Mouse (Mus musculus): Measurements from ENCODE around the gene Kcnq4. TPM values are rescaled to one million over a fixed set of nuclear protein-coding genes. Genes with fewer than 3 reads are reported as not detected.

Kcnq4 gene
- 1.1 and 2.0 TPM in 2 replicates for polyA plus RNA-seq (2012; rRNA removed)

DNA sequence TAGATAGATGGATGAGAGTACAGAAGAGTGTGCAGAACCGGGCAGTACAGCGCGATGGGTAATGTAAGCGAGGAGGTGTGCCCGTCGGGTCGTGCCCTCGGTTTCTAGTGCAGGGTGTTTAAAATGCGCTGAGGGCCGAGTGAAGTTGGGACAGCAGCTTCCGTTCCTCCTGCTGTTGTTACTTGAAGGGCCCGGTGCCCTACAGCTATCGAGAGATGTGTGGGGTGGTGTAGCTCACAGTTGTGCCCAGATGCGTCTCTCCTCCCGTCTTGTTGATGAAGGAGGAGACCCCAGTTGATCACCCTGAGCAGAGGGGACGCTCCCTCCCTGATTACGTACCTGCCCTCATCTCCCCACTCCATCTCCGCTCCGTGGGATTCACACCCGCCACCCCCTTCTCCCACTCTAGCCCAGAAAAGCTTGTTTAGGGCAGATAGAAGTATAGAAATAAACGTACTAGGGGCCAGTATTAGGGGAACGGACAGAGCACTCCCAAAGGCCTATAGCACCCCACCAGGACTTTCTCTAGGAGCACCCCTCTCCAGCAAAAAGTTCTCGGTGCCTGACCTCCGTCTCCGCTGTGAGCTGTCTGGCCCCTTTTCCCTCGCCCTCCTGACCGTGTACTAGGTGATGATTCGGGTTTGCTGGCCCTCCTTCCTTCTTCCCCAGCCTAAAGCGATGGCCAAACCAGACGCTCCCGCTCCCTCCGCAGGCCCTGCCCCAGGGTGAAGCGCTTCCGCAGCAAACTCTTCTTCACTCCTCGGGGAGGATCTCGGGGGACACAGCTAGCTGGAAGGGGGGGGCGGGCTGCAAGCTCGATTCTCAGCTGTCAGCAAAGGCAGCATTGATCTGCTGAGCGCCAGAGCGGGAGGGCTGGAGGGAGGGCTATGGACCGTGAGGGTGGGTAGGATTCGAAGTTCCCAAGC, at the start of gene Kcnq4:
Kcnq4 (minus strand) TSS at position 672 of the 926 bp plus-strand sequence.
- WGBS, result 9% methylated on average over 42 of the region's 42 CpGs

DNA sequence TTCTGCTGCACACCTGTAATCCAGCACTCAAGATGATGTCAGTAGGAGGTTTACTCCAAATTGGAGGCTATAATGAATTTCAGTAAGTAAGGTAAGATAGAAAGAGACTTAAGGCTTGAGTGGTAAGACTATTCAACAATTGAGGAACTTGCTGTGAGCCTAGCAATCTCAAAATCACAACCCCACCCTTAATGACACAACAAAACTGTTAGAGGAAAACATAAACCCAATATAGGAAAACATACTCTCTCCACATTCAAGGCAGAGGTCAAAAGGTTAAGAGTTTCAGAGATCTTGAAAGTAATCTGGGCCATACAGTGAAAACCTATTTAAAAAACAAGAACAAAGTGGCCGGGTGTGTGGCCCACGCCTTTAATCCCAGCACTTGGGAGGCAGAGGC, 48.3 kb upstream of the Kcnq4 start:
- no peaks in the 10 kb centered on the region for H3K4me1 ChIP-seq (replicated peaks; ENCODE audit: control insufficient read depth, insufficient read depth, low read length)
- DNase-seq, result no peak
- no peak for TF ChIP-seq CTCF (IDR thresholded peaks at IDR 0.05; ENCODE audit: borderline replicate concordance, control insufficient read depth, extremely low read depth, insufficient read depth, low read length, poor library complexity)
- no peak for TF ChIP-seq POLR2A (IDR thresholded peaks at IDR 0.05; ENCODE audit: control insufficient read depth, extremely low read depth, insufficient read depth, low read length, poor library complexity)
- H3K27ac ChIP-seq (ENCODE audit: control insufficient read depth, insufficient read depth, low read length), result no peak overlapping the region
- 95% methylated on average over 2 of the region's 2 CpGs for WGBS
- H3K36me3 ChIP-seq (ENCODE audit: control insufficient read depth, insufficient read depth, low read length), result no peaks in the 10 kb centered on the region
- no peaks in the 10 kb centered on the region for H3K27me3 ChIP-seq (ENCODE audit: control insufficient read depth, insufficient read depth, low read length)
- H3K4me3 ChIP-seq (ENCODE audit: control insufficient read depth, insufficient read depth, low read length), result no peak overlapping the region

More for the DNA sequence above, at the start of gene Kcnq4:
- no peak within 1 kb of the TSS for H3K27ac ChIP-seq (ENCODE audit: control insufficient read depth, insufficient read depth, low read length)
- H3K4me1 ChIP-seq (replicated peaks; ENCODE audit: control insufficient read depth, insufficient read depth, low read length), result no peaks in the 10 kb centered on the region
- no peaks in the 10 kb centered on the region for H3K36me3 ChIP-seq (ENCODE audit: control insufficient read depth, insufficient read depth, low read length)
- no peak for DNase-seq
- H3K4me3 ChIP-seq (ENCODE audit: control insufficient read depth, insufficient read depth, low read length), result no peak within 1 kb of the TSS
- H3K27me3 ChIP-seq (ENCODE audit: control insufficient read depth, insufficient read depth, low read length), result peaks cover 12% of the 10 kb centered on the region; the same call in 1 of the 2 replicates
- no peak for TF ChIP-seq POLR2A (IDR thresholded peaks at IDR 0.05; ENCODE audit: control insufficient read depth, extremely low read depth, insufficient read depth, low read length, poor library complexity)
- no peak for TF ChIP-seq CTCF (IDR thresholded peaks at IDR 0.05; ENCODE audit: borderline replicate concordance, control insufficient read depth, extremely low read depth, insufficient read depth, low read length, poor library complexity)

DNA sequence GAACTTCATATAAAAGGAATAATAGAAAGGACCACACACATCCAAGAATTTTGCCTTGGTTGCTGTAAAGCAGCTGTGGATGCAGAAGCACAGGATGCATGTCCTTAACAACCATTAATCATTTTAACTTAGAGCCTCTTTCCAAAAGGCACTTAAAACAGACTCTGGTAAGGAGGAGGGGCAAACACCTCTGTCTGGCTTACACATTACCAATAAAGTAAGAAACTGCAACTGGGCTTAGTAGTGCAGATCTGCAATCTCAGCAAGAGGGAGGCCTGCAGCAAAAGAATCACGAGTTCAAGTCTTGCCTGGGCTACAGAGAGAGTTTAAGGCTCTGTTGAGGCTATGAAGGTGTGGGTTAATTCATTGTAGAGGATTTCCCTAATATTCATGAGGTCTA, 47.2 kb upstream of the Kcnq4 start:
- H3K4me3 ChIP-seq (ENCODE audit: control insufficient read depth, insufficient read depth, low read length), result no peak overlapping the region
- WGBS, result 94% methylated on average over 1 of the region's 1 CpGs
- no peaks in the 10 kb centered on the region for H3K27me3 ChIP-seq (ENCODE audit: control insufficient read depth, insufficient read depth, low read length)
- H3K36me3 ChIP-seq (ENCODE audit: control insufficient read depth, insufficient read depth, low read length), result no peaks in the 10 kb centered on the region
- TF ChIP-seq POLR2A (IDR thresholded peaks at IDR 0.05; ENCODE audit: control insufficient read depth, extremely low read depth, insufficient read depth, low read length, poor library complexity) (no peak), CTCF (IDR thresholded peaks at IDR 0.05; ENCODE audit: borderline replicate concordance, control insufficient read depth, extremely low read depth, insufficient read depth, low read length, poor library complexity) (no peak)
- no peak for DNase-seq
- H3K4me1 ChIP-seq (replicated peaks; ENCODE audit: control insufficient read depth, insufficient read depth, low read length), result no peaks in the 10 kb centered on the region
- no peak overlapping the region for H3K27ac ChIP-seq (ENCODE audit: control insufficient read depth, insufficient read depth, low read length)

DNA sequence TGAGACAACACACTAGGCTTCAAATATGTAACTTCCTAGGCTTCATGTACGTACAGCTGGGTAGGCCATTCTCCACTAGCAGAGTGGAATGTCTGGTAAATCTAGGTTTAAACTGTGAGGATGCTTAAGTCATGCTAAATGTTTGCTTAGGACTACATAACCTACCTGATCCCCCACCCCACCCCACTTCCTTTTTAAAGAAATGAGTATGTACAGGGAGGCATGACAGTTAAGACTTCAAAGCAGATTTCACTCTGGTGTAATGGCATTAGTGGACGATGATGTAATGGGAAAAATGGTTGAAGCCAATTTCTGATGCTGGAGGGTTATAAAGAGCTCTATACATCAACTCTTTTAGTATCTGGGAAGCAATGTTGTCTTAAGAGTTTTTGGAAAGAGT, 44.5 kb upstream of the Kcnq4 start:
- no peak overlapping the region for H3K4me3 ChIP-seq (ENCODE audit: control insufficient read depth, insufficient read depth, low read length)
- H3K27me3 ChIP-seq (ENCODE audit: control insufficient read depth, insufficient read depth, low read length), result no peaks in the 10 kb centered on the region
- H3K36me3 ChIP-seq (ENCODE audit: control insufficient read depth, insufficient read depth, low read length), result peaks cover 24% of the 10 kb centered on the region
- no peaks in the 10 kb centered on the region for H3K4me1 ChIP-seq (replicated peaks; ENCODE audit: control insufficient read depth, insufficient read depth, low read length)
- WGBS, result 94% methylated on average over 2 of the region's 2 CpGs
- DNase-seq, result no peak
- no peak for TF ChIP-seq POLR2A (IDR thresholded peaks at IDR 0.05; ENCODE audit: control insufficient read depth, extremely low read depth, insufficient read depth, low read length, poor library complexity)
- TF ChIP-seq CTCF (IDR thresholded peaks at IDR 0.05; ENCODE audit: borderline replicate concordance, control insufficient read depth, extremely low read depth, insufficient read depth, low read length, poor library complexity), result no peak
- H3K27ac ChIP-seq (ENCODE audit: control insufficient read depth, insufficient read depth, low read length), result no peak overlapping the region

DNA sequence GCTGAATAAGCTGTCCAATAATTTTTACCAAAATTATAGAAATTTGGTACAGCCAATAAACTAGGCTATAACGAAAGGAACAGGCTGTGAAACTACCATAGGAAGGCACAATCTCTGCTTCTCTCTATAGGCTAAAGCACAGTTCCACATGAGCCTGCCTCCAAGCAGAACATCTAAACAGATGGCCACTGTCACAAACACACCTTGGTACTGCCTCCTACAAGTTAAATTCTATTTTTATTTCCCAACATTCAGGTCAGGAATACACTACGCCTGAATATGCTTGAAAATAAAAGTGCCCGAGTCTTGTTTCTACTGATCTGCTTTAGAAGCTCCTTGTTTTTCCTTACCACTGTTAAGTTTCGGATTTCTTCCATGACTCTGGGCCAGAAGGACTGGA, 41.6 kb upstream of the Kcnq4 start:
- Histone ChIP-seq H3K4me3 (ENCODE audit: control insufficient read depth, insufficient read depth, low read length) (no peak overlapping the region), H3K36me3 (ENCODE audit: control insufficient read depth, insufficient read depth, low read length) (peaks cover 42% of the 10 kb centered on the region), H3K27me3 (ENCODE audit: control insufficient read depth, insufficient read depth, low read length) (no peaks in the 10 kb centered on the region), H3K4me1 (replicated peaks; ENCODE audit: control insufficient read depth, insufficient read depth, low read length) (no peaks in the 10 kb centered on the region), H3K27ac (ENCODE audit: control insufficient read depth, insufficient read depth, low read length) (no peak overlapping the region)
- no peak for TF ChIP-seq CTCF (IDR thresholded peaks at IDR 0.05; ENCODE audit: borderline replicate concordance, control insufficient read depth, extremely low read depth, insufficient read depth, low read length, poor library complexity)
- no peak for TF ChIP-seq POLR2A (IDR thresholded peaks at IDR 0.05; ENCODE audit: control insufficient read depth, extremely low read depth, insufficient read depth, low read length, poor library complexity)
- no peak for DNase-seq
- 98% methylated on average over 4 of the region's 4 CpGs for WGBS

DNA sequence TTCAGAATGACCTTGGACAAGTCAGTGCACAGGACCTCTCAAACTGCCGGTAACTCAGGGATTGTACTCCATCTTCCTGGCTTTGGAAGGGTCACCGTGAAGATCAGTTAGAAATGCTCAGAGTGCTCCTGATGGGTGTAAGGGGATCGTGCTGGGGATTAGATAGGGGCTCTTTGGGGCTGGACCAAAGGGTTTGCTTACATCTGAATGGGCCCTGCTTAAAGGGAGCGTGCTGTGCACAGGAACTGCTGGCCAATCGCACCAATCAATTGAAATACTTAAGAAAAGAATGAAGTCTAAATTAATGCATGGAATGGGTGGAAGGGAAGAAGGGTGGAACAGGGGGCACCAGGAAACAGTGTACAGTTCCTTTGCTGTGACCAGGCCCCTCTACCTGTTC, 7.4 kb upstream of the Kcnq4 start:
- no peak overlapping the region for H3K27ac ChIP-seq (ENCODE audit: control insufficient read depth, insufficient read depth, low read length)
- WGBS, result 95% methylated on average over 5 of the region's 5 CpGs
- no peaks in the 10 kb centered on the region for H3K27me3 ChIP-seq (ENCODE audit: control insufficient read depth, insufficient read depth, low read length)
- H3K36me3 ChIP-seq (ENCODE audit: control insufficient read depth, insufficient read depth, low read length), result peaks cover 30% of the 10 kb centered on the region
- no peak for DNase-seq
- TF ChIP-seq POLR2A (IDR thresholded peaks at IDR 0.05; ENCODE audit: control insufficient read depth, extremely low read depth, insufficient read depth, low read length, poor library complexity) (no peak), CTCF (IDR thresholded peaks at IDR 0.05; ENCODE audit: borderline replicate concordance, control insufficient read depth, extremely low read depth, insufficient read depth, low read length, poor library complexity) (no peak)
- H3K4me3 ChIP-seq (ENCODE audit: control insufficient read depth, insufficient read depth, low read length), result no peak overlapping the region
- no peaks in the 10 kb centered on the region for H3K4me1 ChIP-seq (replicated peaks; ENCODE audit: control insufficient read depth, insufficient read depth, low read length)

Measured in thymus, adult 2 months (tissue).